In genomic region chr6:94755297-94755831, GRCm38 (mm10) we compare ENCODE assay signal across 12 mouse cellular contexts. TPM values are rescaled to one million over a fixed set of nuclear protein-coding genes. Genes with fewer than 3 reads are reported as not detected.
DNase-seq lines count a peak whose midpoint lies in the region; ATAC-seq and TF ChIP-seq lines count a peak whose summit lies in the region.
"Had no signal": no experiment of that assay in that cellular context is flagged by ENCODE, and none has a peak within 500 bp of the region (broad histone marks: within the 10 kb centered on the region; RNA-seq: fewer than 3 reads in every experiment).

No protein-coding gene starts in this region.

- H3K27ac ChIP-seq in lung, postnatal 0 days (ENCODE audit: low read length), result no peak overlapping the region
- H3K27ac ChIP-seq in forebrain, embryonic 14.5 days (ENCODE audit: low read depth, low read length), result peak overlapping the region; percentile 69
- H3K27ac ChIP-seq in stomach, embryonic 14.5 days (ENCODE audit: low read length), result peak overlapping the region; percentile 74; the same call in 1 of the 2 replicates
- H3K27ac ChIP-seq: heart, adult 2 months; lung, embryonic 15.5 days had no signal

- WGBS in lung, postnatal 0 days, result 53% methylated on average over 13 of the region's 13 CpGs
- WGBS in forebrain, embryonic 14.5 days, result 6% methylated on average over 13 of the region's 13 CpGs
- 57% methylated on average over 13 of the region's 13 CpGs for WGBS in stomach, embryonic 14.5 days

- no peak for TF ChIP-seq EP300 in lung, postnatal 0 days (IDR thresholded peaks at IDR 0.05)

- H3K36me3 ChIP-seq in lung, postnatal 0 days (ENCODE audit: insufficient read depth, low read length), result no peaks in the 10 kb centered on the region
- no peaks in the 10 kb centered on the region for H3K36me3 ChIP-seq in forebrain, embryonic 14.5 days (ENCODE audit: control insufficient read depth, insufficient read depth, low read length)
- no peaks in the 10 kb centered on the region for H3K36me3 ChIP-seq in stomach, embryonic 14.5 days (ENCODE audit: control insufficient read depth, insufficient read depth, low read length)
- H3K36me3 ChIP-seq: lung, embryonic 15.5 days had no signal

- H3K4me3 ChIP-seq in lung, postnatal 0 days (ENCODE audit: low read depth, low read length), result no peak overlapping the region
- H3K4me3 ChIP-seq in forebrain, embryonic 14.5 days (ENCODE audit: low read depth, low read length), result no peak overlapping the region
- no peak overlapping the region for H3K4me3 ChIP-seq in stomach, embryonic 14.5 days (ENCODE audit: low read depth, low read length)
- H3K4me3 ChIP-seq: heart, adult 2 months; lung, embryonic 15.5 days had no signal

- TF ChIP-seq CTCF in lung, postnatal 0 days (IDR thresholded peaks at IDR 0.05), result no peak
- no peak for TF ChIP-seq CTCF in brain, embryonic 14.5 days (IDR thresholded peaks at IDR 0.05; ENCODE audit: borderline replicate concordance, extremely low read depth, insufficient read depth, insufficient read length)

- no peak for ATAC-seq in lung, postnatal 0 days
- peak; percentile 41 for ATAC-seq in forebrain, embryonic 14.5 days
- ATAC-seq in stomach, embryonic 14.5 days (ENCODE audit: insufficient number of reproducible peaks, insufficient read depth, low FRiP score, low read depth), result peak; percentile 48
- ATAC-seq in megakaryocyte, adult 5-6 weeks (ENCODE audit: poor library complexity, severe bottlenecking), result no peak

- H3K4me1 ChIP-seq in lung, postnatal 0 days (ENCODE audit: insufficient read depth, low read depth, low read length), result no peaks in the 10 kb centered on the region
- H3K4me1 ChIP-seq in forebrain, embryonic 14.5 days (ENCODE audit: control insufficient read depth, insufficient read depth, low read length), result peaks cover 22% of the 10 kb centered on the region
- no peaks in the 10 kb centered on the region for H3K4me1 ChIP-seq in stomach, embryonic 14.5 days (ENCODE audit: control insufficient read depth, insufficient read depth, low read length)

- intact Hi-C loops in left cerebral cortex, postnatal 36 days (cut with DNase I), result no loop called here

- TF ChIP-seq POLR2A in brain, embryonic 14.5 days (IDR thresholded peaks at IDR 0.05; ENCODE audit: borderline replicate concordance, extremely low read depth, insufficient read depth, insufficient read length, poor library complexity, severe bottlenecking), result no peak

- no peak overlapping the region for H3K4me2 ChIP-seq in lung, postnatal 0 days (replicated peaks; ENCODE audit: low read depth, low read length)
- H3K4me2 ChIP-seq in forebrain, embryonic 14.5 days (ENCODE audit: low read length), result no peak overlapping the region
- H3K4me2 ChIP-seq in stomach, embryonic 14.5 days (replicated peaks; ENCODE audit: low read depth, low read length), result no peak overlapping the region
- H3K4me2 ChIP-seq: lung, embryonic 15.5 days had no signal

- no peak overlapping the region for H3K9ac ChIP-seq in lung, postnatal 0 days (replicated peaks; ENCODE audit: low read depth)
- no peak overlapping the region for H3K9ac ChIP-seq in forebrain, embryonic 14.5 days (ENCODE audit: low read length)
- H3K9ac ChIP-seq in stomach, embryonic 14.5 days (replicated peaks; ENCODE audit: low read depth, low read length), result no peak overlapping the region
- H3K9ac ChIP-seq: lung, embryonic 15.5 days had no signal

- no peaks in the 10 kb centered on the region for H3K27me3 ChIP-seq in lung, postnatal 0 days (replicated peaks; ENCODE audit: insufficient read depth, low read length)
- no peaks in the 10 kb centered on the region for H3K27me3 ChIP-seq in forebrain, embryonic 14.5 days (replicated peaks; ENCODE audit: control insufficient read depth, insufficient read depth, low read length)
- no peaks in the 10 kb centered on the region for H3K27me3 ChIP-seq in stomach, embryonic 14.5 days (ENCODE audit: control insufficient read depth, insufficient read depth, low read length)
- H3K27me3 ChIP-seq: lung, embryonic 15.5 days had no signal

- no peaks in the 10 kb centered on the region for H3K9me3 ChIP-seq in lung, postnatal 0 days (ENCODE audit: low read length)
- H3K9me3 ChIP-seq in forebrain, embryonic 14.5 days (replicated peaks; ENCODE audit: control insufficient read depth, low read length), result no peaks in the 10 kb centered on the region
- no peaks in the 10 kb centered on the region for H3K9me3 ChIP-seq in stomach, embryonic 14.5 days (ENCODE audit: control insufficient read depth, low read depth, low read length)
- H3K9me3 ChIP-seq: lung, embryonic 15.5 days had no signal

- peak; percentile 19 for DNase-seq in lung, postnatal 0 days (ENCODE audit: low spot score)
- no peak for DNase-seq in lung, postnatal 4 days
- peak; percentile 88 for DNase-seq in brain, embryonic 14.5 days (ENCODE audit: low read depth)
- DNase-seq in forebrain, embryonic 14.5 days (ENCODE audit: low spot score), result peak; percentile 85
- DNase-seq in left cerebral cortex, postnatal 36 days (ENCODE audit: low spot score in 2 of 2), result no peak
- DNase-seq: adrenal gland, adult 8-10 months; cerebellum, adult 11-12 months; heart, adult 2 months; thymus, adult 18-20 months had no signal

RNA-seq across cellular contexts. Expression of gene Lrig1, which starts 55.4 kb away (rescaled TPM):
- 8.1 and 9.2 TPM in 2 replicates for polyA plus RNA-seq in lung, postnatal 0 days (2015; fragmentation: Nextera tagmentation; extraction: Ambion mirVana)
- 27.4 and 39.1 TPM in 2 replicates for polyA plus RNA-seq in brain, embryonic 14.5 days (2012; rRNA removed)
- 8.5 and 9.5 TPM in 2 replicates for polyA plus RNA-seq in forebrain, embryonic 14.5 days (2014; fragmentation: Nextera tagmentation; extraction: Ambion mirVana)
- polyA plus RNA-seq in stomach, embryonic 14.5 days (2014; fragmentation: Nextera tagmentation; extraction: Ambion mirVana), result 49.3 and 51.7 TPM in 2 replicates
- 0.50 TPM in 1 of 2 replicates, not detected in the other for total RNA-seq in megakaryocyte, adult 5-6 weeks (2015)
- total RNA-seq in megakaryocyte, adult 5-6 weeks (2017), result 0.04 TPM in 2 replicates
- 10 to 100 TPM; 27.2 to 27.7 TPM for total RNA-seq in left cerebral cortex, postnatal 36 days (2021)

Comparison
In these comparisons a context has a peak if more than half of its experiments do, and no peak if none do; other contexts are left out.
1. DNase-seq: peak in lung, postnatal 0 days (single experiment), brain, embryonic 14.5 days (single experiment) and forebrain, embryonic 14.5 days (single experiment); none in lung, postnatal 4 days (0 of 2) and left cerebral cortex, postnatal 36 days (0 of 2).
2. ATAC-seq: peak in forebrain, embryonic 14.5 days (single experiment) and stomach, embryonic 14.5 days (single experiment); none in lung, postnatal 0 days (single experiment) and megakaryocyte, adult 5-6 weeks (single experiment).